Mouse (Mus musculus) CD8-positive naive resting alpha-beta T cell, adult 2 months (primary cell): ENCODE measurements around the gene Ntrk3.

Experiments used
- DNase-seq, 2 experiments: peaks; one replicate each; pipeline ENCODE4 v3.0.0; 2022; ENCODE audit warnings: low read depth in 2 of 2, low spot score in 2 of 2

Gene Ntrk3

DNA sequence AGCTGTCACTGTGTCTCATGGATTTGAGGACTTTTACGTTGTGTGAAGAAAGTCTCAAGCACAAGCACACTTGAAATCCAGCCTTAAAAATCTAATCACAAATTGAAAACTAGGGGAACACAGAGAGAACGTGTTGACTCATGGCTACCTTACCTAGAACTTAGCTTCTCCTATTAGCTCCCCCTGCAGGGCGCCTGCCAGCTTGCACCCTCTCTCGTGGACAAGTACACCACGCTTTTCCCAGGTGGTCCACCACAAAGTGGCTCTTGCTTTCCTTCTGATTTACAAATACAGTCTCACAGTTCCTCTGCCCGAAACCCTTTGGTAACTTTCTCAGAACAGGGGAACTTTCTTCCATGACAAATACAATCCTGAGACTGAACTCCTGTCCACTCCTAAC is 94.1 kb downstream of the Ntrk3 start:
- DNase-seq: peak in 1 of 2 experiments; percentile 37

- no peak for DNase-seq
These were observed 114.1 kb downstream of the Ntrk3 start for GRCm38 (mm10) chr7:78623686-78624085.

DNA sequence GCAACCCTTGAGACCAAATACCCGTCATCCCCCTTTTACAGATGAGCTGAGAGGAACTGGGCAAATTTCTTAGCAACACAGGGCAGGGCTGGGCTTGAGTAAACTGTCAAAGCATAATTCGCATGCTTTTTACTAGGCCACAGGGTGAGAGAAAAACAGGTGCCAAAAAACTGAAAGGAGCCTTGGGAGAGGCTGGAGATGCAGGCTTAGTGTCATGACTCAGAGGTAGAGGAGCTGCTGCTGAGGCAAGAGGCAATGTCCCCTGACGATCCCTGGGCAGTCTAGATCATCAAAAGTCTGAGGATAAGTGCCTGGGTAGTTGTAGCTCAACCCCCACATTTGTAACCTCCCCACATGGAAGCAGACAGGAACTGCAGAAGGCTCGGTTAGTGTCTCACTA is 116.7 kb downstream of the Ntrk3 start:
- no peak for DNase-seq

DNA sequence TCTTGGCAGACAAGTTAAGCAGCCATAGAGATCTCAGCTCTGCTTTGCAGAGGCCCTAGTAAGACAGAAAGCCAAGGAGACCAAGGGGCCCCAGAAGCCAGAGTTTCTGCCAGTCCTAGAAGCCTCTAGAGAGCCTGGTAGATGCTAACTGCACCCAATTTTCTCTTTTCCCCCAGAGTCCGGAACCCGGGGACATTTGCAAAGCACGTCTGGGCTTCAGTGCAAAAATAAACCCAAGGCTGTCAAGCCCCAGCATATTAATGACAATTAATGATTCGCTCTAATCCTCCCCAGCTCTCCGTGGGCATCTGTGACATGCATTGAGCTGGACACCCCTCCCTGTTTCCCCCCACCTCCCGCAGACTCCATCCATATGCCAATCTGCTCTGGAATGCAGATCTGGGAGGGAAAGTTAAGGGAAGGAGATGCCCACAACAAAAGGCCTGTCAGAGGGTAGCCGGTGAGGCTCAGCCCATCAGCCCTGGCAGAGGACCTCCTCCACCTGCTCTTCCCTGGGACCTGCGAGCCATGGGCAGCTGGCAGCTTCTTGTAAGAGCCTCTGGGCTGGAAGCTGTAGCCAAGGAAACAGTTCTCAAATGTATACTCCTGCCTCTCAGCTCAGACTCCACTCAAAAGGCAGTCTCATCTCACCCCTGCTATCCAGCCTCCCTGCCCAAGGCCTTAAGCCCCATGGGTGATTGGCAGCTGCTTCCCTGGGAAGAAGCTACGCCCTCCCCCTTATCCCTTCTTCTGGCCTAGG is 117.8 kb downstream of the Ntrk3 start:
- no peak for DNase-seq

- no peak for DNase-seq
These were observed 132.2 kb downstream of the Ntrk3 start for GRCm38 (mm10) chr7:78605538-78606130.

- DNase-seq: no peak
These were observed 133.9 kb downstream of the Ntrk3 start for GRCm38 (mm10) chr7:78603922-78604321.

GRCm38 (mm10) chr7:78601851-78602250 is 136.0 kb downstream of the Ntrk3 start:
- no peak for DNase-seq

GRCm38 (mm10) chr7:78600886-78601285 is 136.9 kb downstream of the Ntrk3 start:
- no peak for DNase-seq

- DNase-seq: no peak
These were observed 137.7 kb downstream of the Ntrk3 start for GRCm38 (mm10) chr7:78599941-78600677.

GRCm38 (mm10) chr7:78598147-78598546 is 139.7 kb downstream of the Ntrk3 start:
- peak in 1 of 2 experiments; percentile 8 for DNase-seq

- DNase-seq: peak; percentile 10 to 36
These were observed 140.3 kb downstream of the Ntrk3 start for GRCm38 (mm10) chr7:78597251-78598129.

DNA sequence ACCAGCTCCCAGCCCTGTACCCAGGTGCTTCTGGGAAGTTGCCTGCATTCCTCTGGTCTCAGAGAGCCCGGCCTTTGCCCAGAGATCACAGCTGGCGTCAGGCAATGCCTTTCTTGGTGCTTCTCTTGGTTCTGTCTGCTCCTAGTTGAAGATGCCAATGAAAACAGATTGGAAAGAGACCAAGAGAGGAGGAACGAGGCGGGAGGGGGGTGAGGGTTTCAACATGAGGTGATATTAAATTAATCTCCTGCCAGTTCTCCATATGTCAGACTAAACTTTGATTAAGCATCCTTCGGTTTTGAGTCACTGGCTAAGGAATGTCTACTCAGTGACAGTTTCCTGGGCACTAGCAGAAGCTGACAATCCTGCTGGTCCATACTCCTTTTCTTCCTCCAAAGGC is 141.3 kb downstream of the Ntrk3 start:
- DNase-seq: no peak

DNA sequence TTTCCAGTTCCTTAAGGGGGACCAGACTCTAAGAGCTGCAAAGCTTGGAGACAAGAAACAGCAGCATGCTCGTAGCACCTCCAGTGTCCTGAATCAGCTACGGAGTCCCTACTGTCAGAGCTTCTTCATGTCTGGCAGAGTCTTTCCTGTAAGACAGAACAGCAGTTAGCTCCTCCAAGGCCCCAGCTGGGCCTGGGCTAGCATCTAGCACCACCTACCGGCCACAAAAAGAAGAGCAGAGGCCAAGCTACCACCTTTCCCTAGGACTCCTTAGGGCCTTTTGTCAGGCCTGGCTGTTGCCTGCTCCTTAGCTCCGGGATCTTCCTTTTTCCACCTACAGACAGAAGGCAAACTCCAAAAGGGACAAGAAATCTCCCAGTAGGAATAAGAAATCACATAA is 141.9 kb downstream of the Ntrk3 start:
- peak; percentile 46 to 55 for DNase-seq

GRCm38 (mm10) chr7:78592948-78593347 is 144.9 kb downstream of the Ntrk3 start:
- DNase-seq: no peak

GRCm38 (mm10) chr7:78592172-78592571 is 145.6 kb downstream of the Ntrk3 start:
- no peak for DNase-seq

- no peak for DNase-seq
These were observed 148.0 kb downstream of the Ntrk3 start for GRCm38 (mm10) chr7:78589766-78590165.

- no peak for DNase-seq
These were observed 151.0 kb downstream of the Ntrk3 start for GRCm38 (mm10) chr7:78586800-78587199.

DNA sequence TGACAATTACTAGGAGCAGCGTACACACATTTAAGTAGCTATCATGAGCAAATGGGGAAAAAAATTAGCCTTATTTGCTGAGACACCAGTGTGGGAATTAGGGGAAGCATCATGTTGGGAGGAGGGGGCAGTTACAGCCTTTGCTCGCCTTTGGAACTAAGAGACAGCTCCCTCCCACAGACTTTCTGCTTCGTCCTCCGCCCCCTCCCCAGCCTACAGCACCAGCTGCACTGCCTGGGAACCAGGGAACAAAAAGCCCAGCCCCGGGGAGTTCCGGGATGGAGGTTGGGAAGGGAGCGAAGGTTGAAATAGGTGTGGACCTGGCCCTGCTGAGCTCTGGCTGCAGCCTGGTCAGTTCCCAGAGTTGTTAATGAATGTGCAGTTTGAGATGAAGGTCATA is 151.9 kb downstream of the Ntrk3 start:
- no peak for DNase-seq

- DNase-seq: no peak
These were observed 152.9 kb downstream of the Ntrk3 start for GRCm38 (mm10) chr7:78584936-78585335.

GRCm38 (mm10) chr7:78584499-78584898 is 153.3 kb downstream of the Ntrk3 start:
- no peak for DNase-seq

- DNase-seq: no peak
These were observed 154.1 kb downstream of the Ntrk3 start for GRCm38 (mm10) chr7:78583678-78584077.
